Mouse (Mus musculus): ENCODE measurements around the gene Txn2.
"Not testable (repeated sequence)": the region's sequence is repeated elsewhere in the genome, so short reads cannot be mapped to it uniquely, and the experiment has no call there.

Txn2 gene

GRCm38 (mm10) chr15:77875953-77876352 is 52.9 kb downstream of the Txn2 start:
- no peak for DNase-seq (ENCODE audit: low spot score)

- DNase-seq (ENCODE audit: low spot score) = no peak
Observed at GRCm38 (mm10) chr15:77874807-77875206, 54.0 kb downstream of the Txn2 start.

GRCm38 (mm10) chr15:77874310-77874709 is 54.5 kb downstream of the Txn2 start:
- DNase-seq (ENCODE audit: low spot score) = no peak

GRCm38 (mm10) chr15:77873564-77873963 is 55.2 kb downstream of the Txn2 start:
- DNase-seq (ENCODE audit: low spot score) = no peak

- DNase-seq (ENCODE audit: low spot score) = no peak
Observed at GRCm38 (mm10) chr15:77872996-77873395, 55.8 kb downstream of the Txn2 start.

- DNase-seq (ENCODE audit: low spot score) = no peak
Observed at GRCm38 (mm10) chr15:77868340-77868739, 60.5 kb downstream of the Txn2 start.

GRCm38 (mm10) chr15:77867231-77867968 is 61.4 kb downstream of the Txn2 start:
- not testable (repeated sequence) for DNase-seq (ENCODE audit: low spot score)

GRCm38 (mm10) chr15:77866583-77867220 is 62.1 kb downstream of the Txn2 start:
- DNase-seq (ENCODE audit: low spot score) = no peak
